Mouse (Mus musculus): Measurements from ENCODE around the gene 4930404N11Rik. TPM values are rescaled to one million over a fixed set of nuclear protein-coding genes. Genes with fewer than 3 reads are reported as not detected.
A peak's percentile ranks its signal among the peaks of the same experiment; 100 is the strongest.

Gene 4930404N11Rik
- total and polyA plus RNA-seq, 3 experiments, result 0.52 to 1.2 TPM; not detected in 1

DNA sequence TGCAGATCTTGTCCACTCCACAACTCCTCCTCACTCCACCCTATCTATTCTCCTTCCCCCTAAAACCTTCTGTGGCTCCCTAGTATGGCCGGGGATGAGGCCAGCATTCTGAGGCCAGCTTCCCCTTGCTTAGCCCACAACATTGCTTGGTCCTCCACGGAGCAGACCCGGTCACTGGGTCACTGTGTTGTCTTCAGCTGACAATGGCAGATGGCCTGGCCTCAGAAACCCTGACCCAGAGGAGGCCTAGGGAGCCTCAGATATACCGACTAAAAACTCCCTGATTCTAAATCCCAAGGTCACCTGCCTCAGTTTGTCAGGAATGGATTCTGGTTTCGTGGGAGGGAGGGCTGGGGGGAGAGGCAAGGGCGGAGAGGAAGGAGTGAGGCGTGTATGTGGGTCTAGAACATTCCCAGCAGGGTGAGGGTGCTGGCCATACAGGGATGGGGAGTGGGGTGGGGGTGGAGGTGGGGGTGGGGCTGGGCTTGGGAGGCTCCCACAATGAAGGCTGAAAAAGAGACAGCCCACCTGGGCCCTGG is 36.7 kb upstream of the 4930404N11Rik start:
- DNase-seq (ENCODE audit: low spot score) (no peak), ATAC-seq (ENCODE audit: extremely low read depth, insufficient number of reproducible peaks, low FRiP score, poor library complexity, severe bottlenecking) (no peak)
- Histone ChIP-seq H3K9me3 (replicated peaks) (no peaks in the 10 kb centered on the region), H3K36me3 (replicated peaks) (peaks cover 44% of the 10 kb centered on the region), H3K27me3 (ENCODE audit: insufficient read depth, low read length) (peaks cover 43% of the 10 kb centered on the region; the same call in 1 of the 2 replicates), H3K4me1 (ENCODE audit: insufficient read depth, low read depth, low read length) (peaks cover 56% of the 10 kb centered on the region), H3K4me3 (ENCODE audit: low read depth, low read length) (no peak overlapping the region; the same call in 1 of the 2 replicates)
- TF ChIP-seq GATA1 (IDR thresholded peaks at IDR 0.05; ENCODE audit: borderline replicate concordance, low read length) (no peak), GATA2 (IDR thresholded peaks at IDR 0.05; ENCODE audit: borderline replicate concordance, low read depth, low read length) (no peak), TAL1 (conservative IDR thresholded peaks at IDR 0.05; ENCODE audit: low read depth, low read length) (no peak), CTCF (IDR thresholded peaks at IDR 0.05; ENCODE audit: low read depth, low read length) (no peak), POLR2AphosphoS5 (IDR thresholded peaks at IDR 0.05; ENCODE audit: insufficient replicate concordance, low read depth, low read length) (no peak)

DNA sequence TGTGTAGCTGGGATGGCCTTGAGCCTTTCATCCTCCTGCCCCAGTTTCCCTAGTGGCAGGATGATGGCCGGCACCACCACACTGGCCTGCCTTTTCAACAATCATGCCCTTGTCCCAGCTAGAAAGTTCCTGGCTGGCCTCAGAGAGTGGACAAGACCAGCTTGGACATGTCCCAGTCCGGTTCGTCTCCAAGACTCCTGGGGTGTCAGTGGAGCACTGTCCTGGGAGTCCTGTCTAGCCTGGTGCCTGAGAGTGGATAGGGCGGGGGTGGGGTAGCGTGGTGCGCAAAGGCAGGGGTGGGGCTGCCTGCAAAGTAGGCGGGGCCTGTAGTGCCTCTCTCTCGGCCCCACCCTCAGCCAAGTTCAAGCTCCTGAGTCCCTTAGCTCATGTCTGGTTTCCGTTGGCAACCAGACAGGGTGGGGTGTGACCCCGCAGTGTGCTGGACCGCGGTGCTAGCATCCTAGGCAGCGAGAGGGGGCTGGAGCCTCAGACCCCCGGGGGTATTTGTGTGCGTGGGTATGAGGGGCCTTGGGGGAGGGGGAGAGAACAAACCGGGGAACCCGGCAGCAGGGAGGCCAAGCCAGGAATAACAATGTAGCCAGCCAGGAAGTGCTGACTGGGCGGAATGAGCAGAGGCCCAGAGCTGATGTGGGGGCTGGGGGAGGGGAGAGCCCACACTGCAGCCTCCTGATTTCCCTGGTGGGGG is 36.1 kb upstream of the 4930404N11Rik start:
- peaks cover 44% of the 10 kb centered on the region for H3K36me3 ChIP-seq (replicated peaks)
- TF ChIP-seq GATA1 (IDR thresholded peaks at IDR 0.05; ENCODE audit: borderline replicate concordance, low read length) (no peak), POLR2AphosphoS5 (IDR thresholded peaks at IDR 0.05; ENCODE audit: insufficient replicate concordance, low read depth, low read length) (no peak), TAL1 (conservative IDR thresholded peaks at IDR 0.05; ENCODE audit: low read depth, low read length) (no peak), CTCF (IDR thresholded peaks at IDR 0.05; ENCODE audit: low read depth, low read length) (no peak), GATA2 (IDR thresholded peaks at IDR 0.05; ENCODE audit: borderline replicate concordance, low read depth, low read length) (no peak)
- peaks cover 40% of the 10 kb centered on the region; the same call in 1 of the 2 replicates for H3K27me3 ChIP-seq (ENCODE audit: insufficient read depth, low read length)
- peak overlapping the region; percentile 20; the same call in 1 of the 2 replicates for H3K4me3 ChIP-seq (ENCODE audit: low read depth, low read length)
- DNase-seq (ENCODE audit: low spot score) (no peak), ATAC-seq (ENCODE audit: extremely low read depth, insufficient number of reproducible peaks, low FRiP score, poor library complexity, severe bottlenecking) (peak; percentile 79)
- peaks cover 51% of the 10 kb centered on the region for H3K4me1 ChIP-seq (ENCODE audit: insufficient read depth, low read depth, low read length)
- no peaks in the 10 kb centered on the region for H3K9me3 ChIP-seq (replicated peaks)

DNA sequence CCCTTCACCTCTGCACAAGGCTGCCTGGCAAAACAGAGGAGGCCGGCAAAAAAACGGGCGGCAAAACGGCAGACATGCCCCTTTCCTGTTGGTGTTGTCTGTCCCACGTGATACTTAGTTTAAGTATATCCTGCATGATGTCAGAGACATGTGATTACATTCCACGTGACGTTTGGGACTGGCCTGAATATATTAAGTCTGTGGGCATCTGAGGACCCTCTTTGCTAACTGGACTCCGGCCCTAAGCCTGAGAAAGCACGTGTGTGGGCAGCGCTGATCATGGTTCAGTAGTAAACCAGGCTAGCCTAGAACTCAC is 35.5 kb upstream of the 4930404N11Rik start:
- no peak for TF ChIP-seq TAL1 (conservative IDR thresholded peaks at IDR 0.05; ENCODE audit: low read depth, low read length)
- no peak for TF ChIP-seq GATA1 (IDR thresholded peaks at IDR 0.05; ENCODE audit: borderline replicate concordance, low read length)
- no peak for TF ChIP-seq CTCF (IDR thresholded peaks at IDR 0.05; ENCODE audit: low read depth, low read length)
- TF ChIP-seq POLR2AphosphoS5 (IDR thresholded peaks at IDR 0.05; ENCODE audit: insufficient replicate concordance, low read depth, low read length), result no peak
- no peak for TF ChIP-seq GATA2 (IDR thresholded peaks at IDR 0.05; ENCODE audit: borderline replicate concordance, low read depth, low read length)
- H3K27me3 ChIP-seq (ENCODE audit: insufficient read depth, low read length), result peaks cover 37% of the 10 kb centered on the region; the same call in 1 of the 2 replicates
- peaks cover 40% of the 10 kb centered on the region for H3K36me3 ChIP-seq (replicated peaks)
- H3K4me3 ChIP-seq (ENCODE audit: low read depth, low read length), result no peak overlapping the region
- peaks cover 45% of the 10 kb centered on the region for H3K4me1 ChIP-seq (ENCODE audit: insufficient read depth, low read depth, low read length)
- DNase-seq (ENCODE audit: low spot score) (no peak), ATAC-seq (ENCODE audit: extremely low read depth, insufficient number of reproducible peaks, low FRiP score, poor library complexity, severe bottlenecking) (no peak)
- H3K9me3 ChIP-seq (replicated peaks), result no peaks in the 10 kb centered on the region

DNA sequence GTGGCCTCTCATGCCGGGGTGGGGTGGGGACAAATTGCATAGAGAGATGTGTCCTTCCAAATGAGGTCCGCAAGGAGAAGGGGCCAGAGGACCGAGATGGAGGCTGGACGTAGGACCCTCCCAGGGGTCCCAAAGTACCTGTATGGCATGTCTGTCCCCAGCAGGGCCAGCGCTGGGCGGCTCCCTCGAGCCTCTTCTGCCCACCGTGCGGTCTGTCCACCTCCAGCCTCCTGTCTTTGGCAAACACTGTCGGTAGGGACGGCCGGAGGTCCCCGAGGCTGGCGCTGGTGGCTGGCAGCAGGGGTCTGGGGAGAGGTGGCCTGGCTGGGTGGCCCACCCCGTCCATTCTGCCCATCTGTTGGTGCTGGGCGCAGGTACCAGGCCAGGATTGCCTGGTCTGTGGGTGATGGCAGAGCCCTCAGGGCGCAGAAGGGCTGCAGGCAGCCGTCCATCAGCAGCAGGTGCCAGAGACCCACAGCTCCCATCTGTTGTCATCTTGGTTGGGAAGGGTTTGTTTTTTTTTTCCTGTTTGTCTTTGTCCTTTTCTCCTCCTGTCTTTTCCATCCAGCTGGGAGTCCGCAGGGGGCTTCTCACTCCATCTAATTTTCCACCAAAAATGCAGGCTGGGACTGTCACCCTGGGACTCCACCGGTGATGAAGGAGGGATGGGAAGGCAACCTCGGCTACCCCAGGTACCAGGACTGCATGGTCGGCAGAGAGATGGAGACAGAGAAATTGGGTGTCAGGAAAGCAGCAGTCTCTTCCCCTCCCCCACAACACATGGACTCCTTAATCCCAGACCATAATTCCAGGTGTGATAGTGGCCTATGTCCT is 35.0 kb upstream of the 4930404N11Rik start:
- Histone ChIP-seq H3K4me3 (ENCODE audit: low read depth, low read length) (no peak overlapping the region), H3K4me1 (ENCODE audit: insufficient read depth, low read depth, low read length) (peaks cover 40% of the 10 kb centered on the region), H3K36me3 (replicated peaks) (peaks cover 35% of the 10 kb centered on the region), H3K27me3 (ENCODE audit: insufficient read depth, low read length) (peaks cover 35% of the 10 kb centered on the region; the same call in 1 of the 2 replicates), H3K9me3 (replicated peaks) (no peaks in the 10 kb centered on the region)
- no peak for DNase-seq (ENCODE audit: low spot score)
- no peak for ATAC-seq (ENCODE audit: extremely low read depth, insufficient number of reproducible peaks, low FRiP score, poor library complexity, severe bottlenecking)
- TF ChIP-seq CTCF (IDR thresholded peaks at IDR 0.05; ENCODE audit: low read depth, low read length) (no peak), TAL1 (conservative IDR thresholded peaks at IDR 0.05; ENCODE audit: low read depth, low read length) (no peak), GATA2 (IDR thresholded peaks at IDR 0.05; ENCODE audit: borderline replicate concordance, low read depth, low read length) (no peak), POLR2AphosphoS5 (IDR thresholded peaks at IDR 0.05; ENCODE audit: insufficient replicate concordance, low read depth, low read length) (no peak), GATA1 (IDR thresholded peaks at IDR 0.05; ENCODE audit: borderline replicate concordance, low read length) (no peak)

DNA sequence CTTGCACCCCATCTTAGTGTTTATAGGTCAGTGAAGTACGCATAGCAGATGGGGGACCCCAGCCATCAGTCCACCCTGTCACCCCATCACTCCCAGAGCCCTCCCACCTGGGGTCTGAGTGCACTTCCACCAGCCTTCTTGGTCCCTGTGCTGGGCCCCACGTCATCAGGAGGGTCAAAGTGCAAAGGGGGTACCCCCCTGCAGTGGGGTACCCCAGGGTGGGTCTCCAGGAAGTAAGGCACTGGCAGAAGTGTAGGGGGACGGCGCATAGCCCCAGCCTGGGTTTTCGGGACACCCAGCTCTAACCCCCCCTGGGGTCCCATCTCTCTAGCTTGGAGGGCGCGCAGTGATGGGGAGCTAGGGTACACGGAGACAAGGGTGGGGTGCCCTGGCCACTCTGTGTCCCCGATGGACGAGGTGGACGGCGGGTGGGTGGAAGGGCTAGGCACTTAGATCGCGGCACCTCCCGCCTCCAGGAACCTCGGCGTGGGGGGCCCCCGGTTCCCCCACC is 34.2 kb upstream of the 4930404N11Rik start:
- Histone ChIP-seq H3K4me3 (ENCODE audit: low read depth, low read length) (no peak overlapping the region), H3K36me3 (replicated peaks) (peaks cover 32% of the 10 kb centered on the region), H3K4me1 (ENCODE audit: insufficient read depth, low read depth, low read length) (peaks cover 34% of the 10 kb centered on the region), H3K9me3 (replicated peaks) (no peaks in the 10 kb centered on the region), H3K27me3 (ENCODE audit: insufficient read depth, low read length) (peaks cover 35% of the 10 kb centered on the region; the same call in 1 of the 2 replicates)
- no peak for ATAC-seq (ENCODE audit: extremely low read depth, insufficient number of reproducible peaks, low FRiP score, poor library complexity, severe bottlenecking)
- no peak for TF ChIP-seq GATA2 (IDR thresholded peaks at IDR 0.05; ENCODE audit: borderline replicate concordance, low read depth, low read length)
- no peak for TF ChIP-seq GATA1 (IDR thresholded peaks at IDR 0.05; ENCODE audit: borderline replicate concordance, low read length)
- no peak for TF ChIP-seq CTCF (IDR thresholded peaks at IDR 0.05; ENCODE audit: low read depth, low read length)
- TF ChIP-seq TAL1 (conservative IDR thresholded peaks at IDR 0.05; ENCODE audit: low read depth, low read length), result no peak
- no peak for TF ChIP-seq POLR2AphosphoS5 (IDR thresholded peaks at IDR 0.05; ENCODE audit: insufficient replicate concordance, low read depth, low read length)
- no peak for DNase-seq (ENCODE audit: low spot score)
